Mouse (Mus musculus): Measurements from ENCODE around the gene Olfr1258.

- no peak for TF ChIP-seq CTCF (IDR thresholded peaks at IDR 0.05; ENCODE audit: control insufficient read depth, insufficient read depth, low read length)
- no peak for TF ChIP-seq POLR2A (IDR thresholded peaks at IDR 0.05; ENCODE audit: borderline replicate concordance, control insufficient read depth, low read depth, low read length)
Observed at GRCm38 (mm10) chr2:89878137-89878536, 49.0 kb upstream of the Olfr1258 start, which contains the start of gene Olfr1257.
